Comparison of ENCODE assay signal across 8 mouse cellular contexts in the genomic region with DNA sequence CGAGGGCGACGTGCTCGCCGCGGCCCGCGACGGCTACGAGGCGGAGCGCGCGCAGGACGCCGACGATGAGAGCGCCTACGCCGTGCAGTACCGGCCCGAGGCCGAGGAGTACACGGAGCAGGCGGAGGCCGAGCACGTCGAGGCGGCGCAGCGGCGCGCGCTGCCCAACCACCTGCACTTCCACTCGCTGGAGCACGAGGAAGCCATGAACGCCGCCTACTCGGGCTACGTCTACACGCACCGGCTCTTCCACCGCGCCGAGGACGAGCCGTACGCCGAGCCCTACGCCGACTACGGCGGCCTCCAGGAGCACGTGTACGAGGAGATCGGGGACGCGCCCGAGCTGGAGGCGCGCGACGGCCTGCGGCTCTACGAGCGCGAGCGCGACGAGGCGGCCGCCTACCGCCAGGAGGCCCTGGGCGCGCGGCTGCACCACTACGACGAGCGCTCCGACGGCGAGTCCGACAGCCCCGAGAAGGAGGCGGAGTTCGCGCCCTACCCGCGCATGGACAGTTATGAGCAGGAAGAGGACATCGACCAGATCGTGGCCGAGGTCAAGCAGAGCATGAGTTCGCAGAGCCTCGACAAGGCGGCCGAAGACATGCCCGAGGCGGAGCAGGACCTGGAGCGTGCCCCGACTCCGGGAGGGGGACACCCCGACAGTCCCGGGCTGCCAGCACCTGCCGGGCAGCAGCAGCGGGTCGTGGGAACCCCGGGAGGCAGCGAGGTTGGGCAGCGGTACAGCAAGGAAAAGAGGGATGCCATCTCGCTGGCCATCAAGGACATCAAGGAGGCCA.
DNase-seq lines count a peak whose midpoint lies in the region; ATAC-seq and TF ChIP-seq lines count a peak whose summit lies in the region.

No protein-coding gene starts in this region.

- WGBS in hindbrain, postnatal 0 days: 21% methylated on average over 110 of the region's 110 CpGs

- H3K4me1 ChIP-seq in G1E (ENCODE audit: insufficient read depth, low read depth, low read length): no peaks in the 10 kb centered on the region
- 0 out of 2 replicates have a peak, but pooled peaks cover 2% of the 10 kb centered on the region for H3K4me1 ChIP-seq in cortical plate, adult 2 months (ENCODE audit: control insufficient read depth, insufficient read depth, low read length)
- H3K4me1 ChIP-seq in hindbrain, postnatal 0 days (ENCODE audit: insufficient read depth, low read length): no peaks in the 10 kb centered on the region

- ATAC-seq in G1E (ENCODE audit: extremely low read depth, insufficient number of reproducible peaks, low FRiP score, poor library complexity, severe bottlenecking): no peak
- ATAC-seq in hindbrain, postnatal 0 days: peak; percentile 85
- no peak for ATAC-seq in activated CD4-positive, CD25-positive, alpha-beta regulatory T cell, adult 4 months

- TF ChIP-seq POLR2A in cortical plate, adult 2 months (IDR thresholded peaks at IDR 0.05; ENCODE audit: extremely low read depth, insufficient read depth, low read length): no peak

- H3K9me3 ChIP-seq in G1E (replicated peaks): peaks cover 15% of the 10 kb centered on the region
- H3K9me3 ChIP-seq in hindbrain, postnatal 0 days (ENCODE audit: low read length): no peaks in the 10 kb centered on the region

- peak overlapping the region; percentile 47 for H3K4me2 ChIP-seq in hindbrain, postnatal 0 days (ENCODE audit: low read depth, low read length)

- no peaks in the 10 kb centered on the region for H3K36me3 ChIP-seq in G1E (replicated peaks)
- peaks cover 7% of the 10 kb centered on the region for H3K36me3 ChIP-seq in hindbrain, postnatal 0 days (ENCODE audit: insufficient read depth, low read length)

- no peak overlapping the region for H3K27ac ChIP-seq in cortical plate, adult 2 months (ENCODE audit: insufficient read depth, low read length)
- H3K27ac ChIP-seq in hindbrain, postnatal 0 days: peak overlapping the region; percentile 32; the same call in 1 of the 2 replicates

- no peak overlapping the region for H3K9ac ChIP-seq in hindbrain, postnatal 0 days (replicated peaks; ENCODE audit: low read length)

- peak overlapping the region; percentile 13; the same call in 1 of the 2 replicates for H3K4me3 ChIP-seq in G1E (ENCODE audit: low read depth, low read length)
- H3K4me3 ChIP-seq in cortical plate, adult 2 months (ENCODE audit: insufficient read depth, low read length): peak overlapping the region; percentile 19; the same call in 1 of the 2 replicates
- H3K4me3 ChIP-seq in hindbrain, postnatal 0 days (ENCODE audit: low read length): peak overlapping the region; percentile 29

- DNase-seq in G1E (ENCODE audit: low spot score): no peak
- peak; percentile 66 for DNase-seq in gastrocnemius, postnatal 10 days
- DNase-seq in hindbrain, postnatal 0 days (ENCODE audit: low spot score): peak; percentile 77
- peak; percentile 16 to 82 for DNase-seq in left cerebral cortex, postnatal 10 days (ENCODE audit: extremely low spot score in 1 of 2, low spot score in 2 of 2)
- DNase-seq in lung, postnatal 4 days: peak; percentile 69 to 81
- DNase-seq in right cerebral cortex, postnatal 36 days (ENCODE audit: low spot score in 2 of 2): peak; percentile 54 to 59

- H3K27me3 ChIP-seq in G1E (ENCODE audit: insufficient read depth, low read length): no peaks in the 10 kb centered on the region
- H3K27me3 ChIP-seq in hindbrain, postnatal 0 days (ENCODE audit: insufficient read depth, low read length): no peaks in the 10 kb centered on the region

- intact Hi-C loops in left cerebral cortex, postnatal 10 days (cut with DNase I): no loop called here

- TF ChIP-seq CTCF in G1E (IDR thresholded peaks at IDR 0.05; ENCODE audit: low read depth, low read length): no peak
- no peak for TF ChIP-seq CTCF in cortical plate, adult 2 months (IDR thresholded peaks at IDR 0.05; ENCODE audit: extremely low read depth, insufficient read depth, low read length)
- peak; percentile 17 for TF ChIP-seq CTCF in hindbrain, postnatal 0 days (IDR thresholded peaks at IDR 0.05; ENCODE audit: low read depth)
